Mouse (Mus musculus) intestine, embryonic 16.5 days (tissue): ENCODE results near the gene Hes1. TPM values are rescaled to one million over a fixed set of nuclear protein-coding genes. Genes with fewer than 3 reads are reported as not detected.

Source experiments
- ATAC-seq: fragments of 200-750 bp; cut with Nextera tagmentation; 2 replicates; pipeline ENCODE4 v1.8.0; 2017; ENCODE audit warnings: moderate TSS enrichment, moderate library complexity
- H3K27ac ChIP-seq: fragments of 300-500 bp; sonication (generic); 2 replicates; pipeline ENCODE4 v1.5.1; 2014; ENCODE audit warnings: mild to moderate bottlenecking, low read length
- H3K27me3 ChIP-seq: fragments of 300-500 bp; sonication (generic); replicated peaks from 2 replicates; pipeline ENCODE4 v1.6.1; 2014; ENCODE audit warnings: low read length, control low read depth, mixed read lengths; ENCODE audit not compliant: control insufficient read depth, insufficient read depth
- H3K36me3 ChIP-seq: fragments of 300-500 bp; sonication (generic); 2 replicates; pipeline ENCODE4 v1.6.1; 2014; ENCODE audit warnings: low read length, control low read depth; ENCODE audit not compliant: control insufficient read depth, insufficient read depth
- H3K4me1 ChIP-seq: fragments of 300-500 bp; sonication (generic); 2 replicates; pipeline ENCODE4 v1.6.1; 2014; ENCODE audit warnings: low read length, control low read depth, mixed read lengths; ENCODE audit not compliant: control insufficient read depth, insufficient read depth
- H3K4me2 ChIP-seq: fragments of 300-500 bp; sonication (generic); 2 replicates; pipeline ENCODE4 v1.6.1; 2014; ENCODE audit warnings: low read depth, low read length, control low read depth
- H3K4me3 ChIP-seq: fragments of 300-500 bp; sonication (generic); 2 replicates; pipeline ENCODE4 v1.5.1; 2014; ENCODE audit warnings: mild to moderate bottlenecking, low read length
- H3K9ac ChIP-seq: fragments of 300-500 bp; sonication (generic); 2 replicates; pipeline ENCODE4 v1.6.1; 2014; ENCODE audit warnings: low read depth, low read length
- H3K9me3 ChIP-seq: fragments of 300-500 bp; sonication (generic); 2 replicates; pipeline ENCODE4 v1.6.1; 2016; ENCODE audit warnings: low read length, control low read depth; ENCODE audit not compliant: control insufficient read depth
- WGBS: fragments of 180-500 bp; shearing (Covaris S2); extraction: QIAGEN DNeasy Blood & Tissue Kit; methylation state at CpG from one replicate; pipeline ENCODE4 v1.1.7; 2014; 5-methylcytosine and 5-hydroxymethylcytosine counted together
- polyA plus RNA-seq: library from polyadenylated mRNA; unstranded; fragments of >200 nt; fragmentation: Nextera tagmentation; extraction: Ambion mirVana; gene quantifications from 2 replicates; pipeline ENCODE4 v1.2.1, GENCODE M21; 2015

The Hes1 gene
- polyA plus RNA-seq, 1 experiment from 2014 or later: 25.9 TPM

GRCm38 (mm10) chr16:30066852-30067301 is 2.7 kb downstream of the Hes1 start:
- H3K27me3 ChIP-seq: no peaks in the 10 kb centered on the region
- ATAC-seq: peak; percentile 3
- 0 out of 2 replicates have a peak, but pooled peaks cover 3% of the 10 kb centered on the region for H3K36me3 ChIP-seq
- peak overlapping the region; percentile 93 for H3K9ac ChIP-seq
- H3K9me3 ChIP-seq: no peaks in the 10 kb centered on the region
- peak overlapping the region; percentile 98 for H3K27ac ChIP-seq
- peak overlapping the region; percentile 66 for H3K4me2 ChIP-seq
- WGBS: 0% methylated on average over 45 of the region's 46 CpGs
- H3K4me1 ChIP-seq: peaks cover 31% of the 10 kb centered on the region
- H3K4me3 ChIP-seq: peak overlapping the region; percentile 87

DNA sequence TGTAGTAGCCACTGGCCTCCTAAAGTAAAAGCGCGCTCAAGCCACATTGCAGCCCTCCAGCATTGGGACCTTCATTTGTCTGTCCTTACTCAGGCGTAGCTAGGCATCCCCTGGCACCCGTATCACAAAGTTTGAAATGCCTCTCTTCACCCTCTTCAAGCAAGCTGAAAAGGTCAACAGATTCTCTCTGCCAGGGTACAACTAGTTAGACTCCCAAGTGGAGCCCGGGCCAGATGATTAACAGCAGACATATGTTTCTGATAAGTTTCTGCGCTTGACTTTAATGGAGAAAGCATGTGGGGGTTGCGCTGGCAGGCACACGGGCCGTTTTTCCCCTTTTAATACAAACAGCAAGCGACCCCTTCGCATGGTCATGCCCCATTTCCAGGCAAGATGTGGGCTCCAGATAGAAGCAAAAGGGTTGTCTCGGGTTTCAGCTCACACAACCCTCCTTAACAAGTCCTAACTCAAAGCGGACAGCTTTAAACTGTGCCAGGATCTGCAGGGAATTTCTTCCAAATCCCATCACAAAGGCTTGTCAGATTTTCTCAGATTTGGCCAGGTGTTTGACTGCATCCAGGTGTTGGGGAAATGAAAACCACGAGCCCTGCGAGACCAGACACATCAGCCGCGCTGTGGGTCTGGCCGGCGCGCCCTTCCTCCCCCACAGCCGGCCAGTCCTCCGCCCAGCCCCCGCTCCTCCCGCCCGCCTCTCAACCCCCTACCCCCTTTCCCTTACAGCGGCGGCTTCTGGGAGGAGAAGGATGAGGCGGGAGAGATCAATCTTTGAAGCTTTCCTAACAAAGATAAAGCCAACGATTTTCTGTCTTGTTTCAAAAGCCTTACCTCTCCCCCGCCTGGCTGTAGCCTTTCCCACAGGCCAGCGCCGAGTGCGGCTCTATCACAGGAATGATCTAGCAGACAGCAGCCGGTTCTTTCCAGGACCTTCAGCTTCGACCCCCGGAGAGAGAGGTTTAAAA is 4.1 kb downstream of the Hes1 start:
- Histone ChIP-seq H3K4me3 (peak overlapping the region; percentile 47), H3K9ac (peak overlapping the region; percentile 67), H3K27me3 (no peaks in the 10 kb centered on the region), H3K27ac (peak overlapping the region; percentile 70), H3K9me3 (no peaks in the 10 kb centered on the region), H3K4me1 (peaks cover 20% of the 10 kb centered on the region), H3K4me2 (peak overlapping the region; percentile 48), H3K36me3 (0 out of 2 replicates have a peak, but pooled peaks cover 3% of the 10 kb centered on the region)
- WGBS: 3% methylated on average over 35 of the region's 36 CpGs
- ATAC-seq: no peak

GRCm38 (mm10) chr16:30069580-30069949 is 5.4 kb downstream of the Hes1 start:
- Histone ChIP-seq H3K36me3 (0 out of 2 replicates have a peak, but pooled peaks cover 3% of the 10 kb centered on the region), H3K4me2 (peak overlapping the region; percentile 87), H3K27ac (peak overlapping the region; percentile 99), H3K9me3 (no peaks in the 10 kb centered on the region), H3K4me1 (peaks cover 20% of the 10 kb centered on the region), H3K27me3 (no peaks in the 10 kb centered on the region), H3K4me3 (peak overlapping the region; percentile 59), H3K9ac (peak overlapping the region; percentile 86)
- peak; percentile 3; the same call in 1 of the 2 replicates for ATAC-seq
- 5% methylated on average over 4 of the region's 4 CpGs for WGBS

GRCm38 (mm10) chr16:30069950-30070770 is 6.0 kb downstream of the Hes1 start:
- ATAC-seq: peak; percentile 86
- Histone ChIP-seq H3K4me2 (peak overlapping the region; percentile 87), H3K36me3 (0 out of 2 replicates have a peak, but pooled peaks cover 3% of the 10 kb centered on the region), H3K9me3 (no peaks in the 10 kb centered on the region), H3K27ac (peak overlapping the region; percentile 99), H3K9ac (peak overlapping the region; percentile 86), H3K27me3 (no peaks in the 10 kb centered on the region), H3K4me1 (peaks cover 20% of the 10 kb centered on the region), H3K4me3 (peak overlapping the region; percentile 59)
- under 1% methylated on average over 73 of the region's 82 CpGs for WGBS

DNA sequence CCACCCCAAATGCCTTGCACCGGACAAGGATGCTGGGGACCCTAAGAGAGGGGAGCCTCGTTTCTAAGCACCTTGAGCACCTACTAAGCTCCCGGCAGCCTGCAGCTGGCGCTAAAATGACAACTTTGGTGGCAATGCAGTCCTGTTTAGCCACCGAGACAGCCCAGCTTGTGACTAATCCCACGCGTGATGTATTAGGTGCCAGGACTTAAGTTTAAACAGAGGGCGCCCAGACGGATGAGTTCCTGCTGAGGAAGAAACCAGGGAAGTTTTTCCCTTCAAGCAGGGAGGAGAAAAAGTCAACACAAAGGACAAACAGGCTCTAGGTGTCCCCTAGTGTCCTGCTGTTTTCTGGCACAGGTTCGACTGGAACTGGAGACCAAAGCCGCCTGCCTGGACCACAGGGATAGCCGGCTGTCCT is 6.6 kb downstream of the Hes1 start:
- Histone ChIP-seq H3K4me1 (peaks cover 20% of the 10 kb centered on the region), H3K4me3 (peak overlapping the region; percentile 59), H3K9ac (peak overlapping the region; percentile 86), H3K36me3 (0 out of 2 replicates have a peak, but pooled peaks cover 3% of the 10 kb centered on the region), H3K27me3 (no peaks in the 10 kb centered on the region), H3K9me3 (no peaks in the 10 kb centered on the region), H3K4me2 (peak overlapping the region; percentile 87), H3K27ac (peak overlapping the region; percentile 99)
- no peak for ATAC-seq
- WGBS: 11% methylated on average over 12 of the region's 12 CpGs

- no peaks in the 10 kb centered on the region for H3K36me3 ChIP-seq
- no peak overlapping the region for H3K9ac ChIP-seq
- H3K27ac ChIP-seq: no peak overlapping the region
- peaks cover 14% of the 10 kb centered on the region for H3K4me1 ChIP-seq
- H3K9me3 ChIP-seq: no peaks in the 10 kb centered on the region
- no peaks in the 10 kb centered on the region for H3K27me3 ChIP-seq
- 80% methylated on average over 1 of the region's 1 CpGs for WGBS
- no peak overlapping the region for H3K4me3 ChIP-seq
- no peak overlapping the region for H3K4me2 ChIP-seq
- no peak for ATAC-seq
These were observed 9.1 kb downstream of the Hes1 start for GRCm38 (mm10) chr16:30073317-30073716.

DNA sequence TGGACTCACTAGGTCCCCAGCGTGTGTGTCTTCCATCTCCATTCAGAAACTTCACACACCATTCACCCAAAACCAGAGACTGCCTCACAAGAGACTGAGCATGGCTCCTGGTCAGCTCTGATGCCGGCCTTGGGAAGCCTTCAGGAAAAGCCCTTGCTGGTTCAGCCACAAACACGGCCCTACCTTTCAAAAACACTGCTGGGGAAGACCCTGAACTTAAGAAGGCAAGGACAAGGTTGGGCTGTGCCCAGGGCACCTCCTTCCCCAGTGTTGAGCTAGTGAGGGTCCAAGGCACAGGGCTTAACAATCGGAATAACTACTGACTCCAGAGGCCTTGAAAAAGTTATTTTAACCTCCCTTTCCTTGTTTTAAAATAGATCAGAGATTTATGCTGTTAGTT is 17.3 kb downstream of the Hes1 start:
- no peak overlapping the region for H3K4me2 ChIP-seq
- H3K27me3 ChIP-seq: no peaks in the 10 kb centered on the region
- H3K4me1 ChIP-seq: peaks cover 8% of the 10 kb centered on the region
- no peak for ATAC-seq
- no peak overlapping the region for H3K9ac ChIP-seq
- H3K27ac ChIP-seq: no peak overlapping the region
- 54% methylated on average over 4 of the region's 4 CpGs for WGBS
- no peaks in the 10 kb centered on the region for H3K9me3 ChIP-seq
- H3K4me3 ChIP-seq: no peak overlapping the region
- H3K36me3 ChIP-seq: no peaks in the 10 kb centered on the region

- Histone ChIP-seq H3K27me3 (no peaks in the 10 kb centered on the region), H3K9me3 (no peaks in the 10 kb centered on the region), H3K9ac (no peak overlapping the region), H3K4me3 (no peak overlapping the region), H3K27ac (no peak overlapping the region), H3K36me3 (no peaks in the 10 kb centered on the region), H3K4me1 (peaks cover 10% of the 10 kb centered on the region), H3K4me2 (no peak overlapping the region)
- 0 out of 2 replicates have a peak, but pooled peaks have one; percentile 34 for ATAC-seq
- WGBS: 70% methylated on average over 4 of the region's 4 CpGs
These were observed 17.8 kb downstream of the Hes1 start for GRCm38 (mm10) chr16:30081980-30082379.

DNA sequence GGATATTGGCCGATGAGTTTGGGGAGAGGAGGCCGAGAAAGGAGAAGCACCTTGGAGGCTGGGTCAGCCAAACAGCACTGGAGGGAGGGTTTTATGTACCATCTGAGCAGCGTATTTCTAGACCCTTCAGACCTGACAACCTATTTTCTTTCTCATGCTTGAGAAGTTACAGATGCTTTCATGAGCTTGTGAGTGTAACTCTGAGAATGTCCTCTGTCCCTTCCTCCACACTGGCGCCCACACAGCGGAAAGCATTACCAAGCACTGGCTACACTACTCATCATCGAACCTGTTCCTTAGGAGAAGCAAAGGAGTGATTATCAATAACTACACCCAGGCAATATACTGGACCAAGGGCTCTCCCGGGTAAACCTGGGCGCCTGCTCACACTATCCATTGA is 18.8 kb downstream of the Hes1 start:
- Histone ChIP-seq H3K4me1 (peaks cover 10% of the 10 kb centered on the region), H3K27me3 (no peaks in the 10 kb centered on the region), H3K27ac (no peak overlapping the region), H3K9me3 (no peaks in the 10 kb centered on the region), H3K4me3 (no peak overlapping the region), H3K9ac (no peak overlapping the region), H3K36me3 (no peaks in the 10 kb centered on the region), H3K4me2 (no peak overlapping the region)
- ATAC-seq: no peak
- WGBS: 93% methylated on average over 8 of the region's 8 CpGs
